In genomic region chr9:63613569-63613968, GRCm38 (mm10) we compare ENCODE assay signal across 9 mouse cellular contexts. TPM values are rescaled to one million over a fixed set of nuclear protein-coding genes. Genes with fewer than 3 reads are reported as not detected.
DNase-seq lines count a peak whose midpoint lies in the region; ATAC-seq lines count a peak whose summit lies in the region.
"Had no signal": no experiment of that assay in that cellular context is flagged by ENCODE, and none has a peak within 500 bp of the region (broad histone marks: within the 10 kb centered on the region; RNA-seq: fewer than 3 reads in every experiment).

No protein-coding gene starts in this region.

- peaks cover 50% of the 10 kb centered on the region for H3K4me1 ChIP-seq in lung, embryonic 15.5 days
- peaks cover 60% of the 10 kb centered on the region for H3K4me1 ChIP-seq in embryonic facial prominence, embryonic 10.5 days
- peaks cover 22% of the 10 kb centered on the region for H3K4me1 ChIP-seq in hindbrain, embryonic 16.5 days (ENCODE audit: control insufficient read depth, insufficient read depth, low read depth, low read length)
- H3K4me1 ChIP-seq in neural tube, embryonic 15.5 days: peaks cover 43% of the 10 kb centered on the region

- 9% methylated on average over 1 of the region's 1 CpGs for WGBS in lung, embryonic 15.5 days
- WGBS in embryonic facial prominence, embryonic 10.5 days: 41% methylated on average over 1 of the region's 1 CpGs
- 21% methylated on average over 1 of the region's 1 CpGs for WGBS in hindbrain, embryonic 16.5 days
- 46% methylated on average over 1 of the region's 1 CpGs for WGBS in neural tube, embryonic 15.5 days

- no peak overlapping the region for H3K4me3 ChIP-seq in lung, embryonic 15.5 days
- no peak overlapping the region for H3K4me3 ChIP-seq in embryonic facial prominence, embryonic 10.5 days
- H3K4me3 ChIP-seq in hindbrain, embryonic 16.5 days (ENCODE audit: low read length): no peak overlapping the region
- no peak overlapping the region for H3K4me3 ChIP-seq in neural tube, embryonic 15.5 days (replicated peaks)

- peak; percentile 59; the same call in 1 of the 2 replicates for ATAC-seq in lung, embryonic 15.5 days (ENCODE audit: borderline replicate concordance, extremely low read depth, low FRiP score, low TSS enrichment)
- ATAC-seq in hindbrain, embryonic 16.5 days: peak; percentile 55; the same call in 1 of the 2 replicates
- ATAC-seq in neural tube, embryonic 15.5 days (ENCODE audit: low FRiP score): no peak

- H3K27me3 ChIP-seq in lung, embryonic 15.5 days: no peaks in the 10 kb centered on the region
- no peaks in the 10 kb centered on the region for H3K27me3 ChIP-seq in embryonic facial prominence, embryonic 10.5 days (replicated peaks; ENCODE audit: low read depth, poor library complexity, severe bottlenecking)
- no peaks in the 10 kb centered on the region for H3K27me3 ChIP-seq in hindbrain, embryonic 16.5 days (replicated peaks; ENCODE audit: control insufficient read depth, insufficient read depth, low read length)
- no peaks in the 10 kb centered on the region for H3K27me3 ChIP-seq in neural tube, embryonic 15.5 days (replicated peaks)

- H3K4me2 ChIP-seq in lung, embryonic 15.5 days: peak overlapping the region; percentile 40
- H3K4me2 ChIP-seq in hindbrain, embryonic 16.5 days (ENCODE audit: low read length): no peak overlapping the region; the same call in 1 of the 2 replicates
- H3K4me2 ChIP-seq in neural tube, embryonic 15.5 days: peak overlapping the region; percentile 20; the same call in 1 of the 2 replicates

- no peak for DNase-seq in lung, postnatal 25 days (ENCODE audit: low spot score)
- no peak for DNase-seq in embryonic facial prominence, embryonic 10.5 days (ENCODE audit: low spot score)
- no peak for DNase-seq in layer of hippocampus, postnatal 36 days
- DNase-seq in spleen, postnatal 14 days (ENCODE audit: low spot score in 2 of 2): no peak
- DNase-seq: gastrocnemius, postnatal 10 days had no signal

- H3K9me3 ChIP-seq in lung, embryonic 15.5 days: no peaks in the 10 kb centered on the region
- H3K9me3 ChIP-seq in embryonic facial prominence, embryonic 10.5 days: no peaks in the 10 kb centered on the region
- H3K9me3 ChIP-seq in hindbrain, embryonic 16.5 days (ENCODE audit: control insufficient read depth, low read length): no peaks in the 10 kb centered on the region
- H3K9me3 ChIP-seq in neural tube, embryonic 15.5 days (replicated peaks): no peaks in the 10 kb centered on the region

- peaks cover 11% of the 10 kb centered on the region for H3K36me3 ChIP-seq in lung, embryonic 15.5 days
- H3K36me3 ChIP-seq in embryonic facial prominence, embryonic 10.5 days (replicated peaks): peaks cover 21% of the 10 kb centered on the region
- H3K36me3 ChIP-seq in hindbrain, embryonic 16.5 days (ENCODE audit: control insufficient read depth, insufficient read depth, low read length): peaks cover 10% of the 10 kb centered on the region; the same call in 1 of the 2 replicates
- peaks cover 15% of the 10 kb centered on the region for H3K36me3 ChIP-seq in neural tube, embryonic 15.5 days

- H3K27ac ChIP-seq in lung, embryonic 15.5 days: peak overlapping the region; percentile 82
- 0 out of 2 replicates have a peak overlapping the region, but pooled peaks have one; percentile 5 for H3K27ac ChIP-seq in embryonic facial prominence, embryonic 10.5 days (replicated peaks)
- no peak overlapping the region for H3K27ac ChIP-seq in hindbrain, embryonic 16.5 days (ENCODE audit: low read depth, low read length)
- H3K27ac ChIP-seq in neural tube, embryonic 15.5 days (replicated peaks): no peak overlapping the region

- H3K9ac ChIP-seq in lung, embryonic 15.5 days: no peak overlapping the region
- no peak overlapping the region for H3K9ac ChIP-seq in hindbrain, embryonic 16.5 days (ENCODE audit: low read depth, low read length)
- H3K9ac ChIP-seq in neural tube, embryonic 15.5 days (replicated peaks): no peak overlapping the region

RNA-seq across cellular contexts. Expression of gene Aagab, which starts 11.1 kb away (rescaled TPM):
- 27.5 and 29.7 TPM in 2 replicates for polyA plus RNA-seq in lung, embryonic 15.5 days (2015; fragmentation: Nextera tagmentation; extraction: Ambion mirVana)
- polyA plus RNA-seq in embryonic facial prominence, embryonic 10.5 days (2016; fragmentation: Nextera tagmentation; extraction: Ambion mirVana): 37.4 and 38.4 TPM in 2 replicates
- polyA plus RNA-seq in hindbrain, embryonic 16.5 days (2015; fragmentation: Nextera tagmentation; extraction: Ambion mirVana): 63.4 and 66.0 TPM in 2 replicates
- polyA plus RNA-seq in neural tube, embryonic 15.5 days (2015; fragmentation: Nextera tagmentation; extraction: Ambion mirVana): 51.5 and 56.0 TPM in 2 replicates
- total RNA-seq in layer of hippocampus, postnatal 36 days (2021): 10 to 100 TPM; 60.8 to 65.4 TPM

RNA-seq across cellular contexts. Expression of gene Iqch, which starts 11.3 kb away (rescaled TPM):
- 0.05 and 0.20 TPM in 2 replicates for polyA plus RNA-seq in lung, embryonic 15.5 days (2015; fragmentation: Nextera tagmentation; extraction: Ambion mirVana)
- polyA plus RNA-seq in embryonic facial prominence, embryonic 10.5 days (2016; fragmentation: Nextera tagmentation; extraction: Ambion mirVana): 0.09 TPM in 1 of 2 replicates, not detected in the other
- 0.14 and 0.16 TPM in 2 replicates for polyA plus RNA-seq in hindbrain, embryonic 16.5 days (2015; fragmentation: Nextera tagmentation; extraction: Ambion mirVana)
- 0.12 and 0.24 TPM in 2 replicates for polyA plus RNA-seq in neural tube, embryonic 15.5 days (2015; fragmentation: Nextera tagmentation; extraction: Ambion mirVana)
- total RNA-seq in layer of hippocampus, postnatal 36 days (2021): under 1 TPM in 1 of 2 experiments, not detected in 1; 0.15 TPM
- total RNA-seq: gastrocnemius, postnatal 10 days; neutrophil, adult 5-6 weeks had no signal

Comparison
In these comparisons a context has a peak if more than half of its experiments do, and no peak if none do; other contexts are left out.
1. H3K27ac ChIP-seq: peak in lung, embryonic 15.5 days (single experiment) and embryonic facial prominence, embryonic 10.5 days (single experiment); none in hindbrain, embryonic 16.5 days (single experiment) and neural tube, embryonic 15.5 days (single experiment).